Mouse (Mus musculus): ENCODE measurements at regions not wholly inside any gene's neighbourhood (a gene's known extent, or its start where the extent isn't known, plus 50 kb on each side); places are given as distances from the start of the nearest gene placed in this dataset.

- TF ChIP-seq CTCF (IDR thresholded peaks at IDR 0.05; ENCODE audit: control insufficient read depth, insufficient read depth, insufficient read length): no peak
- TF ChIP-seq USF1 (IDR thresholded peaks at IDR 0.05; ENCODE audit: low read depth): no peak
These were observed 392.3 kb upstream of the Mgmt start for GRCm38 (mm10) chr7:136501855-136502847.
